Mouse (Mus musculus) spleen, adult 2 months (tissue): Measurements from ENCODE around the gene Tmem59l.

Experiments used
- CTCF ChIP-seq: fragments of 200-500 bp; IDR thresholded peaks from 2 replicates; pipeline ENCODE4 v1.5.1; 2011; ENCODE audit warnings: mild to moderate bottlenecking, inconsistent platforms; ENCODE audit not compliant: insufficient read depth, insufficient read length, insufficient replicate concordance; ENCODE audit errors: extremely low read depth
- POLR2A ChIP-seq: fragments of 200-500 bp; IDR thresholded peaks from 2 replicates; pipeline ENCODE4 v1.6.1; 2011; ENCODE audit warnings: low read depth, low read length, inconsistent platforms

GRCm38 (mm10) chr8:70462516-70462813 is 24.7 kb downstream of the Tmem59l start:
- TF ChIP-seq CTCF (no peak), POLR2A (no peak)
